Mouse (Mus musculus): ENCODE results near the gene Tmprss13.
A peak's percentile ranks its signal among the peaks of the same experiment; 100 is the strongest.

The Tmprss13 gene

GRCm38 (mm10) chr9:45318855-45319254, at the start of gene Tmprss13:
Tmprss13 (plus strand) TSS chr9:45319100.
- DNase-seq (ENCODE audit: low spot score in 2 of 2), result peak; percentile 60 to 73

GRCm38 (mm10) chr9:45272213-45272612, 46.7 kb upstream of the Tmprss13 start:
- DNase-seq (ENCODE audit: low spot score in 2 of 2), result no peak

DNA sequence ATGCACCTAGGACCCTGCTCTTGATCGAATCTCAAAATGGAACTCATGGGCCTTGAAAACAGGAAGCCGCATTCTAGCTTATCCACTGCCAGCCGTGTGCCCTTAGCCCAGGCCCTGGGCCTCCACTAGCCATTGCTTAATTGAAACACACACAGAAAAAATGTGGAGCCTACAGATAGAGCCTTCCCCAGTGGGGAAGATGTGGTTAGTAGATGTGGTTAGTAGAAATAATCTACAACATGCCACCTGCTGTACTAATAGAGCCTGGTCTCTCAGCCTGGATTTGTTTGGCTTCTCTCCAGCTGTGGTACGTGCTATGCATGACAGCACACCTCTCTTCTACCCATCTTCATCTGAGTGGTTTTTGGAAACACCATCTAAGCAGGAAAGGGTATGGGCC, 44.7 kb upstream of the Tmprss13 start:
- no peak for DNase-seq (ENCODE audit: low spot score in 2 of 2)

GRCm38 (mm10) chr9:45274635-45275034, 44.3 kb upstream of the Tmprss13 start:
- no peak for DNase-seq (ENCODE audit: low spot score in 2 of 2)

GRCm38 (mm10) chr9:45280059-45280458, 38.8 kb upstream of the Tmprss13 start:
- no peak for DNase-seq (ENCODE audit: low spot score in 2 of 2)

GRCm38 (mm10) chr9:45280891-45281290, 38.0 kb upstream of the Tmprss13 start:
- DNase-seq (ENCODE audit: low spot score in 2 of 2), result no peak

DNA sequence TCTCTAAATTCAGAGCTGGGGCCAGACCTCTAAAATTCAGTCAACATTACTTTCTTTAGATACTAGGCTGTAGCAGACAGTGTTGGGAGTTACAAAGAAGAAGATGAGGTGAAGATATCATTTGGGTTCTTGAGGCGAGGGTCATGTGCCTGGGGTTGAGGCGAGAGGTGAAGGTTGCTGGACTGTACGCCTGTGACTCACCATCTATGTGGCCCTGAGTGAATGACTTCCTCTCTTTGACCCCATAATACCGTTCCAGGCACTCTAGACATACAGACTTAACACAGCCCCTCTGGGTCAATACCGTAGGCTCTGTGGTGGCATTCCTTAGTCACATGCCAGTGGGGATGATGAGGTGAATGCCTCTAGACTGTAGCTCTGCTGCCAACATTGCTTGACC, 36.4 kb upstream of the Tmprss13 start:
- no peak for DNase-seq (ENCODE audit: low spot score in 2 of 2)

GRCm38 (mm10) chr9:45291481-45292168, 27.3 kb upstream of the Tmprss13 start:
- DNase-seq (ENCODE audit: low spot score in 2 of 2), result no peak

DNA sequence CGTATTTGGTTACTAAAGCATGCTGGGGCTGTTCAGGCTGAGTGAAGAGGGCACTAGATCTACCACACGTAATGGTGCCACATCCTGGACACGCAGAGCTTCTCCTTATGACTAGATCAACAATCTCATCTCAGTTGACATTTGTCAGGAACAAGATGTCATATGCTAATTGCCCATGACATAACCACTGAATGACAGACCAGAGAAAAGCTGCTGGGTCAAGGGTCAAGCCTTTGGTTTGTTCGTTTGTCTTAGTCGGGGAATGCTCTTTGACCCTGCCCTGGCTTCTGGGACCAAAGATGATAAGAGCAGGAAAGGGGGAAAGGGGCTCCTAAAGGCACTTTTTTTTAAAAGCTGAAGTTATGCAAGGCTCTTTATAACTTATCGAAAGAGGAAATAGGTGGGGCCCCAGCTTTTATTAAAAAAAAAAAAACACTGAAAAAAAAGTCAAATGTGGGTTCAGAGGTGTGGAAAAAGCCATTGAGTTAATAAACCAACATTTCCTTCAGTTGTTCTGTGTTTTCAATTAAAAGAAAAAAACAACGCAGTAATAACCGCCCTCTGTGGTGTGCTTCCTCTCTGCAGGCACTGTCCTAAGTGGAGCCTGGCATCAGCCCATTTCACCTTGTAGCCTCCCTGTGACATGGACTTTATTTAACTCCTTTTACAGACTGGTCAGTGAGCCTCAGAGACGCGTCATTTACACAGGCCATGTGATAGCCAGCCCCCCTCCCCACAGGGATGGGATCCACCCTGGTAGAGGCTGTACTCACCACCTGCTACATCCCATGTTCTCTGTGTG, 24.5 kb upstream of the Tmprss13 start:
- DNase-seq (ENCODE audit: low spot score in 2 of 2), result no peak

GRCm38 (mm10) chr9:45299231-45300006, 19.5 kb upstream of the Tmprss13 start:
- no peak for DNase-seq (ENCODE audit: low spot score in 2 of 2)

DNA sequence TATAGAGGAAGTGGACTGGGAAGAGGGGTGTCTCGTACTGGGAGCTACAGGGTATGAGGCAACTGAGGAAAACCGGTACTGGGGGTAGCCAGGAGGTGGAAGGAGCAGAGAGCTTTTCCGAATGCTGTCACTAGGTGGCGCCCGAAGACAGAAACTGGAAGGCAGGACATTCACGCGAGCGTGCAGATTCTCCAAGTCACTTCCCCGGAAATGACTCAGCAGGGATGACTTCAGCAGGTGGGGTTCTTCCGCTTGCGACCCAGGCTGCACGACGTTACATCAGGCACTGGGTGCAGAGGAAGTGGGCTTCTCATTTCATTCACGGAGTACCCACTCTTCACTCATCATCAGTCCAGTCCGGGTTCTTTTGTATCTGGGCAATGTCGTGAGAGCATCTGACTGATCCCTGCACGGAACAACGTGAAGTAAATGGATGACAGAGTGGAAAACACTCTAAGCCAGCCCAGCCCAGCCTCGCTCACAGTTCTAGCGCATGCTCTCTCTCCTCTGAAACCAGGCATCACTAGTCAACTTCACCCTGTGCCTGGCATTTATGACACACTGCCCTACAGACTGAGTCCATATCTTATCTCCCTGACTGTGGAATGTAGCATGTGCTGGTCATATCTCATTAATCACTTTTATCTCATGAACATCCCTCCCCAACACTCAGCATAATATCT, 18.3 kb upstream of the Tmprss13 start:
- DNase-seq (ENCODE audit: low spot score in 2 of 2), result peak; percentile 90 to 93

GRCm38 (mm10) chr9:45301771-45302170, 17.1 kb upstream of the Tmprss13 start:
- DNase-seq (ENCODE audit: low spot score in 2 of 2), result no peak

- DNase-seq (ENCODE audit: low spot score in 2 of 2), result no peak
These were observed 12.0 kb upstream of the Tmprss13 start for GRCm38 (mm10) chr9:45306746-45307410.

- DNase-seq (ENCODE audit: low spot score in 2 of 2), result no peak
These were observed 10.4 kb upstream of the Tmprss13 start for GRCm38 (mm10) chr9:45308521-45308920.

DNA sequence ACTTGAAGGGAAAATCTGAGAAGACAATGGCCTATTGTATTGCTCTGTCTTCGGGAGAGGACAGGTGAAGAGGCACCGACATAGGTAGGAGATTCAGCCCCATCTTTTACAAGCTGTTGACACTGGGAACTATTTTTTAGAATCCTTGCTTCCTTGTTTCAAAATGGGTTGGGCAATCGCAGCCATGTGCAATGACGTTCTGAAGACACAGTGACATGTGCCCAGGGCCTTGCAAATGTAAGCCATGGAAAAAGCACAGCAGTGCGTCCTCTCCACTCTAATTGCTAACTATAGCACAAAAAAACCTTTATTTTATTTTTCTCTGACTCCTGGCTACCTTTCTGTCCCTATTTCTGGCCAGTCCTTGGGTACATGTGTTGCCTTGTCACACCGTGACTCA, 7.0 kb upstream of the Tmprss13 start:
- DNase-seq (ENCODE audit: low spot score in 2 of 2), result no peak

DNA sequence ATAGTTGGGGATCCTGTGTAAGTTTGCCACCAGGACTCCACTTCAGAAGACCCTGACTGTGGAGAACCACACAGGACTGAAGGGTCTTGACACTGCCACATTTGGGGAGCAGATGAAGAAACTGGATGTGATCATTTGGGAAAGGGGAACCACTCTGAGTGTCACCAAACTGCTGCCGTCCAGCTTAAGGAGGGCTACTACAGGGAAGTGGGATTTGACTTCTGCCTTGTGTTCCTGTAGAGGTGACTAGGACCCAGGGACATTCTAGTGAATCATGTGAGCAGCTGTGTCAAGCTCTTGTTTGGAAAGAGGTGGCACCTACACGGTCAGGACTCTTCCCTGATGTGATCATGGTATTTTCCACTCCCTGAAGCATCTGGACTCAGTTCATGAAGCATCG, 5.0 kb upstream of the Tmprss13 start:
- no peak for DNase-seq (ENCODE audit: low spot score in 2 of 2)

GRCm38 (mm10) chr9:45317635-45318034, 1.3 kb upstream of the Tmprss13 start:
- peak in 1 of 2 experiments; percentile 61 for DNase-seq (ENCODE audit: low spot score in 2 of 2)

DNA sequence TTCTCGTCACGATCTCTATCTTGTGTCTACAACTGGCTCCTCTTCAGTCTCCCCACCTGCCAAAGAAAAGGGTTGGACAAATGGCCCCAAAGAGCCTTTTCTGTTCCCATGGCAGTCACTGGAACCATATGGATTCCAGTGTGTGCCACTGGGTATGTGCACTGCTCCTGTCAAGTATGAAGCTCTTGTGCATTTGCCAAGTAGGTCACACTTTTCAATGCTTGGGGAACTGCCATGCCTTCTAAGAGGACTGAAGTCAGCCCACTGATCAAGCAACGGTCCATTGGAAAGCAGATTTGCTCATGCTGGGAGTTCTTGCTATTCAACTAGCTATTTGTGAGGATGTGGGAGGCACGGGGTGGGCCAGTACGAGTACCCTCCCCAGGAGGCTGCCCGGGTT, 2.6 kb downstream of the Tmprss13 start:
- no peak for DNase-seq (ENCODE audit: low spot score in 2 of 2)

DNA sequence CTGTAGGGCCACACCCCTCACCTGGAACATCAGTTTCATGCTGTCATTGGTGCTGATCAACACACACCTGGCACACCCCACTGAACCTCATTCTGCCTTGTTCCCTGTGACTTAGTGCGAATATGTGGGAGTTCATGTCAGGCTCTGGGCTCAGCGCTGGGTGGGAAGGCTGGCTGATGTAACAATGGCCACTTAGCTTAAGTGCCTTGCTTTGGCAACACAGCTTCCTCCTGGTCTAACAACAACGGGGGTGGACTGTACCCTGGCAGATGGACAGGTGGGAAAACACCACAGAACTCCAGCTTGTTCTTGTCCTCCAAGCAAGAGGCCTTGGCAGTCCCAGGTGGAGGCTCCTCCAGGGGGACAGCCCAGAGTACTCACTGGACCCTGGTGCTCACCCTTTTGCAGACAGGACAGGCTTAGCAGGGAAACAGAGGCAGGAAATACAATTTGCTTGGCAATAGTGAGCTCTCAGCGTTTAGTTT, 3.1 kb downstream of the Tmprss13 start:
- DNase-seq (ENCODE audit: low spot score in 2 of 2), result no peak

DNA sequence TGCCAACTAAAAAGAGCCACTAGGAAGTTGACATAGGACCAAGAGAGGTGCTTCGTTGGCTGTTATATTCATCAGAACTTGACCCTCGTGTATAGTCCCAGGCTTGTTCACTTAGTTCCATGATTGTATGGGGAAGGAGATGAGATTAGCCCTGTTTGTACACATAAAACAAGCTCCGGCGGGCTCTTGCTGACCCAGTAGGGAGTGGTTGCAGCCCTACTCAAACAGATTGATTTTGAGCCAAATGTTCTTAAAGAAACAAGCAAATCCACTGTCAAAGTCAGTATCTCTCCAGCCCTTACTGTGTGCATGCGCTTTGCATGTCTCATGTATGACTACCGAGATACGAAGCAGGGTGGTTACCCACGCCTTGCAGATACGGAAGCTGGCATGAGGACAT, 7.5 kb downstream of the Tmprss13 start:
- DNase-seq (ENCODE audit: low spot score in 2 of 2), result peak; percentile 17 to 53

- DNase-seq (ENCODE audit: low spot score in 2 of 2), result no peak
These were observed 9.4 kb downstream of the Tmprss13 start for GRCm38 (mm10) chr9:45328263-45328662.

Measured in urinary bladder, postnatal 36 days (tissue).